Mouse (Mus musculus) MEL (cell line): ENCODE measurements around the gene Ypel5.

Experiments used
- CTCF ChIP-seq, 3 experiments: IDR thresholded peaks in 2 of 3; conservative IDR thresholded peaks in 1 of 3; 2 replicates each; pipeline ENCODE4 v1.5.1; 2011 to 2012; ENCODE audit warnings: low read length in 3 of 3, low read depth in 2 of 3, mild to moderate bottlenecking in 2 of 3, improper control_type of control experiment in 1 of 3, inconsistent platforms in 1 of 3, mixed read lengths in 1 of 3, moderate library complexity in 1 of 3; ENCODE audit not compliant: control insufficient read depth in 1 of 3, insufficient read depth in 1 of 3, poor library complexity in 1 of 3, severe bottlenecking in 1 of 3
- NRF1 ChIP-seq: IDR thresholded peaks from 2 replicates; pipeline ENCODE4 v1.6.1; 2014; ENCODE audit warnings: low read depth, mild to moderate bottlenecking, inconsistent platforms, low read length, improper control_type of control experiment, moderate library complexity; ENCODE audit not compliant: poor library complexity, insufficient read depth, severe bottlenecking
- POLR2AphosphoS2 ChIP-seq: IDR thresholded peaks from 2 replicates; pipeline ENCODE4 v1.6.1; 2011; ENCODE audit warnings: low read length, improper control_type of control experiment

DNA sequence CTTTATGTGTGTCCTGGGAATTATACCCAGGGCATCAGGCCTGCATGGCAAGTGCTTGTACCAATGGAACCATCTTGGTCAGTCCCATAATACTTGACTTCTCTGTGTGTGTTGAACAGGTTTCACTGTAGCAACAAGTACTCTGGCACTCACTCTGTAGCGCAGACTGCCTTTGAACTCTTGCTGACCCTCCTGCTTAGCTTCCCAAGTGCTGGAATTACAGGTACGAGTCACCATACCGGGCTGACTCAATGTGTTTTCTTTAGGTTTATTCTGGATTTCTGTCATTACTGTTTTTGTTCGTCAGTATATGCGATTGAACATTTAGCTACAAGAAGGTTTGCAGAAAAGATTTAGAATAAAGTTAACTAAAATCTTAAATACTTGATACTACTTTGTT is 61.7 kb downstream of the Ypel5 start:
- no peak for TF ChIP-seq CTCF (IDR thresholded peaks at IDR 0.05 in 2 of 3, conservative IDR thresholded peaks at IDR 0.05 in 1 of 3; ENCODE audit: control insufficient read depth in 1 of 3, insufficient read depth in 1 of 3, low read depth in 2 of 3, low read length in 3 of 3, poor library complexity in 1 of 3, severe bottlenecking in 1 of 3)
- TF ChIP-seq POLR2AphosphoS2 = no peak
- no peak for TF ChIP-seq NRF1
